Mouse (Mus musculus) heart, embryonic 13.5 days (tissue): ENCODE results near the gene Acsl5. TPM values are rescaled to one million over a fixed set of nuclear protein-coding genes. Genes with fewer than 3 reads are reported as not detected.
A peak's percentile ranks its signal among the peaks of the same experiment; 100 is the strongest.

Source experiments
- ATAC-seq: fragments of 200-750 bp; cut with Nextera tagmentation; 2 replicates; pipeline ENCODE4 v1.8.0; 2017; ENCODE audit warnings: moderate TSS enrichment; ENCODE audit not compliant: insufficient number of reproducible peaks, low FRiP score, low TSS enrichment; ENCODE audit errors: extremely low read depth
- H3K27ac ChIP-seq: fragments of 300-500 bp; sonication (generic); replicated peaks from 2 replicates; pipeline ENCODE4 v1.5.1; 2015; ENCODE audit warnings: moderate library complexity, mild to moderate bottlenecking, inconsistent platforms
- H3K27me3 ChIP-seq: fragments of 300-500 bp; sonication (generic); replicated peaks from 2 replicates; pipeline ENCODE4 v1.6.1; 2015; ENCODE audit warnings: mild to moderate bottlenecking, inconsistent platforms
- H3K36me3 ChIP-seq: fragments of 300-500 bp; sonication (generic); 2 replicates; pipeline ENCODE4 v1.6.1; 2015; ENCODE audit warnings: mild to moderate bottlenecking, inconsistent platforms
- H3K4me1 ChIP-seq: fragments of 300-500 bp; sonication (generic); 2 replicates; pipeline ENCODE4 v1.6.1; 2015; ENCODE audit warnings: inconsistent platforms
- H3K4me2 ChIP-seq: fragments of 300-500 bp; sonication (generic); 2 replicates; pipeline ENCODE4 v1.6.1; 2015; ENCODE audit warnings: inconsistent platforms, mild to moderate bottlenecking, moderate library complexity
- H3K4me3 ChIP-seq: fragments of 300-500 bp; sonication (generic); 2 replicates; pipeline ENCODE4 v1.5.1; 2015; ENCODE audit warnings: moderate library complexity, mild to moderate bottlenecking, inconsistent platforms
- H3K9ac ChIP-seq: fragments of 300-500 bp; sonication (generic); 2 replicates; pipeline ENCODE4 v1.6.1; 2015; ENCODE audit warnings: inconsistent platforms, mild to moderate bottlenecking, moderate library complexity
- H3K9me3 ChIP-seq: fragments of 300-500 bp; sonication (generic); 2 replicates; pipeline ENCODE4 v1.6.1; 2016; ENCODE audit warnings: inconsistent platforms
- WGBS: fragments of 180-500 bp; shearing (Covaris S2); methylation state at CpG from one replicate; pipeline ENCODE4 v1.1.7; 2015; ENCODE audit warnings: mixed read lengths; 5-methylcytosine and 5-hydroxymethylcytosine counted together
- polyA plus RNA-seq: library from polyadenylated mRNA; unstranded; fragments of >200 nt; fragmentation: Nextera tagmentation; extraction: Ambion mirVana; gene quantifications from 2 replicates; pipeline ENCODE4 v1.2.1, GENCODE M21; 2015

Gene Acsl5
- polyA plus RNA-seq, 1 experiment from 2014 or later: 32.9 TPM

- no peak for ATAC-seq
- no peaks in the 10 kb centered on the region for H3K36me3 ChIP-seq
- peaks cover 11% of the 10 kb centered on the region for H3K4me1 ChIP-seq
- no peaks in the 10 kb centered on the region for H3K9me3 ChIP-seq
- H3K4me2 ChIP-seq: no peak overlapping the region
- no peak overlapping the region for H3K9ac ChIP-seq
- no peaks in the 10 kb centered on the region; the same call in 1 of the 2 replicates for H3K27me3 ChIP-seq
- WGBS: 51% methylated on average over 6 of the region's 6 CpGs
- H3K27ac ChIP-seq: no peak overlapping the region
- no peak overlapping the region for H3K4me3 ChIP-seq
Observed at GRCm38 (mm10) chr19:55239766-55240426, 11.8 kb upstream of the Acsl5 start.

- H3K9me3 ChIP-seq: no peaks in the 10 kb centered on the region
- H3K27me3 ChIP-seq: no peaks in the 10 kb centered on the region; the same call in 1 of the 2 replicates
- H3K27ac ChIP-seq: no peak within 1 kb of the TSS
- 76% methylated on average over 6 of the region's 6 CpGs for WGBS
- peaks cover 19% of the 10 kb centered on the region for H3K4me1 ChIP-seq
- H3K9ac ChIP-seq: no peak within 1 kb of the TSS
- no peak within 1 kb of the TSS for H3K4me2 ChIP-seq
- no peaks in the 10 kb centered on the region for H3K36me3 ChIP-seq
- ATAC-seq: no peak
- H3K4me3 ChIP-seq: no peak within 1 kb of the TSS
Observed at GRCm38 (mm10) chr19:55241186-55241645, 10.5 kb upstream of the Acsl5 start, which contains the start of gene Gucy2g. TSS of gene Gucy2g (minus strand) at chr19:55241236.

GRCm38 (mm10) chr19:55244791-55245231 is 6.9 kb upstream of the Acsl5 start:
- ATAC-seq: peak; percentile 66
- H3K9ac ChIP-seq: 0 out of 2 replicates have a peak overlapping the region, but pooled peaks have one; percentile 48
- H3K27me3 ChIP-seq: no peaks in the 10 kb centered on the region; the same call in 1 of the 2 replicates
- H3K9me3 ChIP-seq: no peaks in the 10 kb centered on the region
- peaks cover 23% of the 10 kb centered on the region for H3K4me1 ChIP-seq
- no peaks in the 10 kb centered on the region for H3K36me3 ChIP-seq
- 7% methylated on average over 7 of the region's 7 CpGs for WGBS
- no peak overlapping the region for H3K4me3 ChIP-seq
- H3K4me2 ChIP-seq: peak overlapping the region; percentile 28; the same call in 1 of the 2 replicates
- H3K27ac ChIP-seq: peak overlapping the region; percentile 78

- 52% methylated on average over 5 of the region's 5 CpGs for WGBS
Observed at GRCm38 (mm10) chr19:55247563-55247962, 4.2 kb upstream of the Acsl5 start.

GRCm38 (mm10) chr19:55247991-55248520 is 3.7 kb upstream of the Acsl5 start:
- Histone ChIP-seq H3K4me1 (peaks cover 25% of the 10 kb centered on the region), H3K27ac (no peak overlapping the region), H3K27me3 (no peaks in the 10 kb centered on the region), H3K9me3 (no peaks in the 10 kb centered on the region), H3K9ac (no peak overlapping the region), H3K36me3 (no peaks in the 10 kb centered on the region), H3K4me3 (no peak overlapping the region), H3K4me2 (no peak overlapping the region)
- 35% methylated on average over 9 of the region's 9 CpGs for WGBS
- ATAC-seq: no peak

More at GRCm38 (mm10) chr19:55247563-55247962, 4.2 kb upstream of the Acsl5 start:
- H3K4me2 ChIP-seq: no peak overlapping the region
- no peaks in the 10 kb centered on the region for H3K9me3 ChIP-seq
- H3K9ac ChIP-seq: no peak overlapping the region
- no peaks in the 10 kb centered on the region for H3K36me3 ChIP-seq
- no peak overlapping the region for H3K4me3 ChIP-seq
- H3K27ac ChIP-seq: no peak overlapping the region
- H3K27me3 ChIP-seq: no peaks in the 10 kb centered on the region; the same call in 1 of the 2 replicates
- H3K4me1 ChIP-seq: peaks cover 22% of the 10 kb centered on the region
- no peak for ATAC-seq

GRCm38 (mm10) chr19:55250451-55250850 is 1.3 kb upstream of the Acsl5 start:
- ATAC-seq: no peak
- H3K4me1 ChIP-seq: peaks cover 22% of the 10 kb centered on the region
- H3K4me3 ChIP-seq: no peak overlapping the region
- no peak overlapping the region for H3K4me2 ChIP-seq
- H3K27me3 ChIP-seq: no peaks in the 10 kb centered on the region
- H3K9me3 ChIP-seq: no peaks in the 10 kb centered on the region
- H3K36me3 ChIP-seq: no peaks in the 10 kb centered on the region
- 70% methylated on average over 5 of the region's 5 CpGs for WGBS
- H3K9ac ChIP-seq: no peak overlapping the region
- no peak overlapping the region for H3K27ac ChIP-seq

GRCm38 (mm10) chr19:55253239-55253569 is 1.5 kb downstream of the Acsl5 start:
- no peaks in the 10 kb centered on the region for H3K36me3 ChIP-seq
- peak overlapping the region; percentile 90 for H3K9ac ChIP-seq
- H3K27me3 ChIP-seq: no peaks in the 10 kb centered on the region
- WGBS: 2% methylated on average over 9 of the region's 9 CpGs
- peaks cover 23% of the 10 kb centered on the region for H3K4me1 ChIP-seq
- H3K27ac ChIP-seq: peak overlapping the region; percentile 90
- peak overlapping the region; percentile 77 for H3K4me3 ChIP-seq
- H3K4me2 ChIP-seq: peak overlapping the region; percentile 91
- no peak for ATAC-seq
- H3K9me3 ChIP-seq: no peaks in the 10 kb centered on the region

- no peaks in the 10 kb centered on the region for H3K9me3 ChIP-seq
- H3K9ac ChIP-seq: peak overlapping the region; percentile 90
- peaks cover 21% of the 10 kb centered on the region for H3K4me1 ChIP-seq
- ATAC-seq: peak; percentile 24; the same call in 1 of the 2 replicates
- WGBS: 0% methylated on average over 32 of the region's 32 CpGs
- H3K36me3 ChIP-seq: no peaks in the 10 kb centered on the region
- no peaks in the 10 kb centered on the region for H3K27me3 ChIP-seq
- H3K4me2 ChIP-seq: peak overlapping the region; percentile 91
- peak overlapping the region; percentile 77 for H3K4me3 ChIP-seq
- peak overlapping the region; percentile 90 for H3K27ac ChIP-seq
Observed at GRCm38 (mm10) chr19:55253570-55254441, 2.1 kb downstream of the Acsl5 start.

GRCm38 (mm10) chr19:55254513-55255016 is 2.8 kb downstream of the Acsl5 start:
- Histone ChIP-seq H3K9me3 (no peaks in the 10 kb centered on the region), H3K9ac (peak overlapping the region; percentile 90), H3K36me3 (no peaks in the 10 kb centered on the region), H3K4me1 (peaks cover 26% of the 10 kb centered on the region), H3K4me2 (peak overlapping the region; percentile 91), H3K27ac (peak overlapping the region; percentile 90), H3K27me3 (no peaks in the 10 kb centered on the region), H3K4me3 (peak overlapping the region; percentile 77)
- 0 out of 2 replicates have a peak, but pooled peaks have one; percentile 4 for ATAC-seq
- WGBS: 17% methylated on average over 5 of the region's 5 CpGs

GRCm38 (mm10) chr19:55256156-55256555 is 4.4 kb downstream of the Acsl5 start:
- Histone ChIP-seq H3K4me2 (no peak overlapping the region), H3K4me1 (peaks cover 31% of the 10 kb centered on the region), H3K9ac (no peak overlapping the region), H3K36me3 (no peaks in the 10 kb centered on the region), H3K9me3 (no peaks in the 10 kb centered on the region), H3K27ac (no peak overlapping the region), H3K27me3 (no peaks in the 10 kb centered on the region), H3K4me3 (no peak overlapping the region)
- 76% methylated on average over 9 of the region's 9 CpGs for WGBS
- no peak for ATAC-seq
